Mouse (Mus musculus): ENCODE results near the gene Zfhx2. TPM values are rescaled to one million over a fixed set of nuclear protein-coding genes. Genes with fewer than 3 reads are reported as not detected.

The Zfhx2 gene
- total RNA-seq, 4 experiments from 2014 or later, result 36.0 to 41.7 (median 38.6) TPM

Other genes with a start within 250 kb of the Zfhx2 start
- gene Homez, start 221.4 kb downstream of the Zfhx2 start, total RNA-seq (2022), result 10 to 100 TPM; 22.5 to 34.9 (median 24.2) TPM
- gene Ppp1r3e, start 214.8 kb downstream of the Zfhx2 start, total RNA-seq (2022), result 10 to 100 TPM; 20.6 to 24.9 (median 22.7) TPM
- gene Bcl2l2, start 208.9 kb downstream of the Zfhx2 start, total RNA-seq (2022), result 100 to 1,000 TPM; 127 to 134 (median 132) TPM
- gene Gm20521, start 208.9 kb downstream of the Zfhx2 start, total RNA-seq (2022), result 1 to 10 TPM in 3 of 4 experiments, not detected in 1; 1.5 to 6.7 (median 4.2) TPM
- gene Pabpn1, start 199.8 kb downstream of the Zfhx2 start, total RNA-seq (2022), result 100 to 1,000 TPM; 231 to 262 (median 243) TPM
- gene Slc22a17, start 179.2 kb downstream of the Zfhx2 start, total RNA-seq (2022), result 100 to 1,000 TPM; 565 to 622 (median 604) TPM
- 10 to 100 TPM in 1 of 4 experiments, 1 to 10 TPM in 3; 8.9 to 10.3 (median 9.1) TPM for gene Efs, start 166.2 kb downstream of the Zfhx2 start, total RNA-seq (2022)
- gene Il25, start 159.6 kb downstream of the Zfhx2 start, total RNA-seq (2022), result under 1 TPM in 1 of 4 experiments, not detected in 3; 0.53 TPM
- gene Cmtm5, start 156.1 kb downstream of the Zfhx2 start, total RNA-seq (2022), result 10 to 100 TPM; 60.3 to 67.9 (median 64.0) TPM
- gene Myh6, start 125.4 kb downstream of the Zfhx2 start, total RNA-seq (2022), result 1 to 10 TPM; 5.3 to 9.9 (median 7.7) TPM
- not detected for gene Gm17428, start 115.4 kb downstream of the Zfhx2 start, total RNA-seq (2022)
- gene Myh7, start 97.7 kb downstream of the Zfhx2 start, total RNA-seq (2022), result 10 to 100 TPM in 3 of 4 experiments, 1 to 10 TPM in 1; 10.0 to 21.2 (median 13.1) TPM
- gene Ngdn, start 76.9 kb downstream of the Zfhx2 start, total RNA-seq (2022), result 10 to 100 TPM; 30.2 to 34.4 (median 32.0) TPM
- 10 to 100 TPM; 26.2 to 31.5 (median 26.4) TPM for gene Thtpa, start 2.5 kb upstream of the Zfhx2 start, total RNA-seq (2022)
- 10 to 100 TPM in 3 of 4 experiments, 1 to 10 TPM in 1; 9.1 to 12.7 (median 12.1) TPM for gene Ap1g2, start 14.3 kb upstream of the Zfhx2 start, total RNA-seq (2022)
- gene Jph4, start 24.6 kb upstream of the Zfhx2 start, total RNA-seq (2022), result 100 to 1,000 TPM; 289 to 301 (median 292) TPM
- not detected for gene Dhrs2, start 129.7 kb upstream of the Zfhx2 start, total RNA-seq (2022)